Mouse (Mus musculus) cerebellum, adult 11 months (tissue): ENCODE results near the gene Pafah1b3.
"Not testable (repeated sequence)": the region's sequence is repeated elsewhere in the genome, so short reads cannot be mapped to it uniquely, and the experiment has no call there.

ENCODE experiments used
- DNase-seq: peaks from one replicate; pipeline ENCODE4 v3.0.0; 2022

Pafah1b3 gene

DNA sequence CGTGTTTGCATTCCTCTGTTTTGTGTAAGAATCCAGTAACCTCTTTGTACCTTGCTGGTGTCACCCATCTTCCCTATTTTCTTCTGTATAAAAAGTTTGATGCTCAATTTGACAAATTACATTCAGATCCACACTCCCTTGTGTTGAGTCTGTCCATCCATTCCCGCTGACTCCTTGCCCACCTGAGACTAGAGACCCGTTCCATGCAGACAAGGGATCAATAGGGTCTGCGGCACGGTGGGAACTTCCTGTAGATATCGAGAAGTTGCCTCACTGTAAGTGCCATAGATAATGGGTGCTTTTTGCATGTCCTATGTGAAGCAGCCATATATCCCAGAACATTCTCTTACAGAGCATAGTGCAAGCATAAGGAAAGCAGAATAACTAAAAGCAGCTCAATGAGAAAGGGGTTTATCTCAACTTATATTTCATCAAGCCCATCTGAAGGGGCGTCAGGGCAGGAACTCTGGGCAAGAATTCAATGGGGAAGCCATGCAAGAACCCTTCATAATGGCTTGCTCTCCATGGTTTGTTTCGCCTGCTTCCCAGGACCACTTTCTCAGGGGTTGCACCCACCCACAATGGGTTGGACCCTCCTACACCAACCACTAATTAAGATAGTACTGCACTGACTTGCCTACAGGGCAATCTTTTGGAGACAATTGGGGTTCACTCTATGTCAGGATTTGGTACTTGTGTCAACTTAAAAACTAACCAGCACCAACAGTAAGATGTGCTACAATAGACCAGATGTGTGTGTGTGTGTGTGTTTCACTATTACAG lies 31.4 kb downstream of the Pafah1b3 start:
- DNase-seq: peak; percentile 25

DNA sequence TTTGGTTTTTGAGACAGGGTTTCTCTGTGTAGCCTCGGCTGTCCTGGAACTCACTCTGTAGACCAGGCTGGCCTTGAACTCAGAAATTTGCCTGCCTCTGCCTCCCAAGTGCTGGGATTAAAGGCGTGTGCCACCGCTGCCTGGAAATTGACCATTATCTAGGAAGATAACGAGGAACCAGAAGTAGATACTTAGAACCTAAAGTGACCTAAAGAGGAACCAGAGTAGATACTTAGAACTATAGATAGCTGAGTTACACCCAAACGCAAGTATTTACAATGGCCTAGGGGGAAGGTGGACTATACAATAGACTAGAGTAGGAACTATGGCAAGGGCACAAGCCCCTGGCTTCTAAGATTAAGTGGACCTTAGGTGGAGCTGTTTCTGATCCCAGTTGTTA lies 32.0 kb downstream of the Pafah1b3 start:
- not testable (repeated sequence) for DNase-seq

DNA sequence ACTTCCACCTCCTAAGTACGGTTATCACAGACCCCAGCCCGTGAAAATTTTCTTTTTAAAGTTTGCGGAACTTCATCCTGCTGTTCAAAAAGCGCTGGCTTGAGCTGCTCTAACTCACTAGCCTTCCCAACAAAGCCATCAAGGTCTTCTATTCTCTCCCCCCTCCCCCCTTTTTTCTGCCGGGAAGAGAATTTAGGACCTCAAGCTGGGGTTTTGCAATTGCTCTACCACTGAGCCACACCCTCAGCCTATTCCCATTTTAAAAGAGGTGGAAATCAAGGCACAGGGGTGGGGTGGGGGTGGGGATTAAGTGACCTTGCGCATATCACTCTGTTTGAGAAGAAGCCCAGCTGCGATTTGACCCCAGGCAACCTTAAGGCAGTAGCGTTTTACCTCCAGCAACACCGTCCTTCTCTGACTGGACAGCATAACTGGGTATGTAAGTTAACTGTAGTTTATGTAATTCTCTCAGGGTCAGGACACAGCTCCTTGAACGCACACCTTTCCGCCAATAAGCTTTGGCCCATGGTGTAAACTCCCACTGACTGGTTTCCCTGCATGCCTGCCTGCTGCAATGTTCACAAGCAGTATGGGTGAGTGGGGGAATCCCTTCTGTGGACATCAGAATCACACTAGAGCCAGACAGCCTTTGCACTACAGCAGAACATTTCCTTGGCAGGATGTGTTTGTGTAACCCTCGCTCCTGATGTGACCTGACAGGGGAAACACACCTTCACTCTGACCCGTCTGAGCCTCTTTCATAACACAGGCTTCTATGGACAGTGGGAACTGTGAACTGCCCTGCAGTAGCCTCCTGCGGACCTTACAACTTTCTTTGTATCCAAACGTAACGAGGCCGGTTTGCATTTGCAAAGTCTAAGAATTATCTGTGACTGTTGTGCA lies 33.6 kb downstream of the Pafah1b3 start:
- DNase-seq: no peak

DNA sequence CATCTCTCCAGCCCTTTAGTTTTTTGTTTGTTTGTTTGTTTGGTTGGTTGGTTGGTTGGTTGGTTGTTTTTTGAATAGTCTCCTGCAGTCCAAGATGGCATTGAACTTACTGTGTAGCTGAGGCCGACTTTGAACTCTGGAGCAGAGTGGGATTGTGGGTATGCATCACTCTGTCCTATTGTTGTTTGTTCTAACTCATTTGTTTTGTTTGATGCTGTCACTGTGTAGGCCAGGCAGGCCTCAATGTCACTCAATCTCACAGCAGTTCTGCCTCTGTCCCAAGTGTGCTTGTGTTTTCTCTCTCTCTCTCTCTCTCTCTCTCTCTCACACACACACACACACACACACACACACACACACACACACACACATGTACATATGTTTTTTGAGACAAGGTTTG lies 35.9 kb downstream of the Pafah1b3 start:
- DNase-seq: no peak

DNA sequence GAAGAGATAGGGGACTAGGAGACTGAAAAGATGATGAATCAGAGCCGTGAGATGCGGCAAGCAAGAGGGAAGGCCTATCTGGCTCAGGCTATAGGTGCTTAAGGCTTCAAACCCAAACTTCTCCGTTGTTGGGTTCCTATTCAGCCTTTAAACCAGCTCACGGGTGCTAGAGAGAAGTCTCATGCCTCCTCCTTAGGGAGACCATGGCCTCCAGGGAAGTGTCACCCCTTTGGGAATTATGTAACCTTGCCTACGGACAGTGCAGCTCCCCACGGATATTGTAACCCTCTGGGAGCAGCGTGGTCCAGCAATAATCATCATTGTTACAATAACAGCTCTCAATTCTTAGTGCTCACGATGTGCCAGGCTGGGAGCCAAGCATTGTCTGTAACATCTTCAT lies 46.0 kb downstream of the Pafah1b3 start:
- DNase-seq: no peak

DNA sequence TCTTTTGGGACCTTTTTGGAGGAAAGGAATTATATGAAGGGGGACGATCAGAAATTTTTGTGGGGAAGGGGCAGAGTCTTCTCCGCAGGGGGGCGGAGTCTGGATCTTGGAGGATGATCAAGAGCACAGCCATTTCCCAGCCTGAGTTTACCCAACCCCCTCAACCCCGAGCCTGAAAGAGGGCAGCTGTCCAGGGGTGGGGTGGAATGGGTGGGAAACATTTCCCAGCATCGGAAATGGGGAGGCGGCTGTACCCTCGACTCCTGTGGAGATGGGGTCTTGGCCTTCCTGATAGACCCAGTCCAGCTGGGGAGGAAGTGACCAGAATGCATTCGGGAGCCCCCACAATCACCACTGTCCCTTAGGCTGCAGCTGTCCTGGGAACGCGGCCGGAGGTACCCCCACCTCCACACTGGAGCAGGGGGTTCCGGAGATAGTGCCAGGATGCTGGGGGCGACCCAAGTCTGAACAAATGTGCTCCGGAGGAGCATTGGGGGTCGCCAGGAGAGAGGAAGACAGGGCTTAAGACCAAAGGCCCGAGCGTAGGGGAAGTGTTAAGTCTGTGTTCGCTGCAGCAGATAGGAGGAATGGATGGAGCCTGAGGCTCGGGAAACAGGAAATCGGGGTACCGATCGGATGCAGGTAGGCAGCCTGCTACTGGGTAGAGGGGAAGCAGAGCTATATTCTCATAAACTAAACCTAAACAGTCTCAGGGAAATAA lies 46.6 kb downstream of the Pafah1b3 start:
- DNase-seq: peak; percentile 63

DNA sequence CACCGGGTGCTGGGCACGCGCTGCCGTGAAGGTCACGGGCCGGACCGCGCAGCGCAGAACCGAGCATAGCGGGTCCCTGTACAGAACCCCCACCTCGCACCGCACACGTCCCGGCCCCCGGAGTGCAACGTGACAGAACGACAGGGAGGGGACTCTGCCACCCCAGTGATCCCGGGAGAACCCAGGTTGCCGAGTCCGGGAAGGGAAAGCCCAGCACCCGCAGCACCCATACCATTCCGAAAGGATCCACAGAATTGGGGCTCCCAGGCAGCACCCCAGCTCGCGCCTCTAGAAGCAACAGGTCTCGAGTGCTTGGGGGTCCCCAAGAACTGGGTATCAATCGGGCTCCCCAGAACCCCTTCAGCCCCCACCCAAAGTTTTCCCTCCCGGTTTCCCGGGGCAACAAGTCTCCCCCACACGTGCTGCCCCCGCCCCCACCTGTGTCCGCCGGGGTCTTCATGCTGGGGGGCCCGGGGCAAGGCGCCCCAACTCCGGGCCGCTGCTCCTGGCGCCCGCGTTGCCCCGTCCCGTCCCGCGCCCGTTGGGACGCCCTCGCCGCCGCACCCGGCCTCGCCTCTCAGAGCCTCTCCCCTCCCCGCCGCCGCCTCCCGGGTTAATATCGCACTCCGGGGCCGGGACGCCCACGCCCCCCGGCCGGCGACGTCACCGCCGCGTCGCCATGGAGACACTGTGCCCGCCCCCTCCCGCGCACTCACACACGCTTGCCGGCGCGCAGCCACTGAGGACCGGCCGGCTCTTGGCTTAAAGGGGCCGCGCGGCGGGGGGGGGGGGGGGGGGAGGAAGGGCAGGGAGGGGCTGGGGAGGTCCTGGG lies 47.4 kb downstream of the Pafah1b3 start, which contains the start of gene Erf:
Erf (minus strand) TSS at position 621 of the 832 bp plus-strand sequence.
- DNase-seq: peak; percentile 92

DNA sequence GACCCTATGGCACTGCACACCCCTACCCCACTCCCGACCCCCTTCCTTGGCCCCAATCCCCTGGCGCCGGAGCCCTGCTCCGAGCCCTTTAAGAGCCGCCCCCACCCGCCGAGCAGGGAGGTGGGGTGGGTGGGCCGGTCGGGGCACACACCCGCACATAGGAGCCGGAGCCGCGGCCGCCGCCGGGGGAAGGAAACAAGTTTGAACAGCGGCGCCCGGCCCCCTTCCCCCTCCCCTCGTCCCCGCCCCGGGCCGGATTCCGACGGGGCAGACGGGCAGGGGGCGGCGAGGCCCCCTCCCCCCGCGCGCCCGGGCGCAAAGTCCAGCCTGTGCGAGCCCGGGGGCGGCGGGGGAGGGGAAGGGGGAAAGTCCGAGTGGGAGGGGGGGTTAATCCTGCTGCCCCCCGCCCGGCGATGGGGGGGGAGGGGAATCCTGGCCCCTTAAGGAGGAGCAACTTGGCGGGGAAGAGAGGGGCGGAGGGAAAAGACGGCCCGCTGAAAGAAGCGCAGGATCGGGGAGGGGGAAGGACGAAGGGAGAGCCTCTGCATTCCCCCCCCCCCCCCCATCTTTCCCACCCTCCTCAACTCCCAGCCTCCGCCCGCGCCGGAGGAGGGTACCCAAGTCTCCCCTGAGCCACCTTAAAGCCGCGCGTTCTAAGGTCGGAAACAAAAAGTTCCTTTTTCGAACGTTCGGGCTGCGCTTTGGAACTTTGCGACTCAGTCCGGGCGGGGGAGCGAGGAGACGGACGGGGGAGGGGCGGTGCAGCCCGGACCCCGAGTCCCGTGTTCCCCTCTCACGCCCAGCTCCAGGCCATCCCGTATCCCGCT lies 48.3 kb downstream of the Pafah1b3 start:
- DNase-seq: peak; percentile 62

DNA sequence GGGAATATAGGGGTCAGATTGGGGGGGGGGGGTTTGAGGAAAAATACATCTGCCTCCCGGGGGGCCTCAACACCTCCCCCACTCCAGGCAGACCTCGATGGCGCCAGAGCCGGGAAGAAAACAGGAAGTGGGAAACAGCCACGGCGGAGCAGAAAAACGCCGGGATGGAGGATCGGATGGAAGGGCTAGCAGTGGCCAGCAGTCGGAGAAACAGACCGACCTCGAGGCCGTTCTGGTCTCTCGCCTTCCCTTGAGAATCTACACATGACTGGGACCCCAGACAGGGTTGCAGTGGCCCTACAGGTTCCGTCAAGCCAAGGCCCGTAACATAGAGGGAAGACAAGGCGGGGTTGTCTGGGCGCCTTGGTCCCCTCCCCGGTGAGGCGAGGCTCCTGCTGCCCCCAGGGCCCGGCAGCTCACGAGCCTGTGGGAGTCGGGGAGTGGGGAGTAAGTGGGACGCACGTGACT lies 48.9 kb downstream of the Pafah1b3 start:
- DNase-seq: peak; percentile 64

DNA sequence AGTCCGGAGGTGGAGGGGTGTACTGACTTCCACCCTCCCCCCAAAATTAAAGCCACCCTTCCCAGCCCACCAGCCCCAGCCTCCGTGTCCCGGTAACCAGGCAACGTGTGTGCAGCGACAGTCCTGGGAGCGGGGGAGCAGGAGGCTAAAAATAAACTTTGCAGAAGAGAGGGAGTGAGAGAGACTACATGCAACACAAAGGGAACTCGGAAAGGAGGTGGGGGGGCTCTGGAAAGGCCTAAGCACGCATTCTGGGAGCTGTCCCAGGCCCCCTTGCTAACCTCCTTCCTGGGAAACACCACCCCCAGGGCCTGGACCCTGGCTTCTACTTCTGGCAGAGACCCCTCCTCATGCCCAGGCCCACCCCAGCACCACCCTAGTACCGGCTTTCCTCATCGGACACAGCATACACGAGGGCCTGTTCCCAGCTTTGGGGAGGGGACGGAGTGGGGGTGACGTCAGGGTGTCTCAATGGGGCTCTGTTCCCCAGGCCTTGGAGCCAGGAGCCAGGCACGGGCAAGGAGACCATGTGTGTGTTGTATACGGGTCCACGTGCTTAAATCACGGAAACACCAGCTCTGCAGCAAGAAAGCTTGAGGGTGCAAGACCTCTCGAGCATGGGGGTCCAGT lies 49.7 kb downstream of the Pafah1b3 start:
- peak; percentile 50 for DNase-seq

DNA sequence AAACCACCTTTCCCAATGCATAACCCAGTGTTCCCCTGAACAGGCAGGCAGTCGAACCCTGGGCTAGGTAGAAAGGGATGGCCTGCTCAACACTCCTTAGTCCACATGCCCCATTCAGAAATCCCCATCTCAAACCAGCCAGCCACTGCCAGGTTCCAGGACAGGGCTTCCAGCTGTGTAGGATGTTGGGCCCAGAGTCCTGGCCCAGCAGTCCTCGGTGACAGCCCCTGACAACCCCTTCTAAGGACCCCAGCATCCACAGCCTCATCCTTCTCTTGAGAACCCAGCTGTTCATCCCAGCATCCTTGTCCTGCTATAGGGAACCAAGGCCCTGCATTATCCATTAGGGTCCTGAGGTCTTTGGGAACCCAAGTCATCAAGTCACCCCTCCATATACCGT lies 50.3 kb downstream of the Pafah1b3 start:
- DNase-seq: peak; percentile 14

DNA sequence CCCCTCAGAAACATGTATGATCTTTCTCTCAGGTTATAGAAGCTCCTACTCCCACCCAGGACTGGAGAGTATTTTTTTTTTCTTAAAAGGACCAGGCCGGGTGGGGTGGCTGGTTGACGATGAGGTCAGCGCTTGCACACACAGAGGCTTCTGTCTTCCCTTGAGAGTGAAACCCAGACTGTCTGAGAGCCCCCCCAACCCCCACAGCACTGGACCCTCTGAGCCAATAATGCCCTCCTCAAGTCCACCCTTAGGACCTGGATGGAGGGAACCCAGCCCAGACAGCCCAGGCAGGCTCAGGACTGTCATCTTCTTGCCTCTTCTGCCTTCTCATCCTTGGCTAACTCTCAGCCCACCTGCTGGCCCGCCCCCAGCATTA lies 51.0 kb downstream of the Pafah1b3 start:
- DNase-seq: no peak

DNA sequence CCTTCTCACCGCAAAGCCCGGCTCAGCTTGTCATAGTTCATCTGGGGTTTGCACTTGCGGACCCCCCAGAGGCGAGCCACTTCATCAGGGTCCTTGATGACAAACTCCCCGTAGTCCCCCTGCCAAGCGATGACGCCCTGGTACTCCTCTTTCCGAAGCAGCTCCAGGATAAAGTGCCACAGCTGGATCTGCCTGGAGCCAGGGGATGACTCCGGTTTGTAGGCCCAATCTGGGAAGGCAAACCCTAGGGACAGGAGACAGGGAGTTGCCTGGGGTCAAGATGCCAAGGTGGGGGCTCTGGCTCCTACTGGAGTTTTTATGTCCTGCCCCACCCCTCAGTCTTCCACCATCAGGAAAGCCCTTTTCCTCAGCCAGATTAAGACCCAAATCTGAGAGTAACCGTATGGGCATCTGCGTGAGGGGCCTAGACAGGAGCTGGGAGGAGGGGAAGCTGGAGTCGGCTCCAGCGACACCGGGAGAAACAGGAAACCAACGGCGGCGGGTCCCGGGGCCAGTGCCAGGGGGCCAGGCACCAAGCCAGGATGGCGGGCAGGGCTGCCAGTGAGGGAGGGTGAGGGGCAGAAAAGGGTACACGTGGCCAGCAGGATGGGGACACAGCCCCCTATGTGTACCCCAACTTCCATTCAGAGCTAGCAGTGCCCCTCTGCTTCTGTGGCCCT lies 51.6 kb downstream of the Pafah1b3 start:
- DNase-seq: peak; percentile 59
